Mouse (Mus musculus) heart, postnatal 36 days (tissue): ENCODE measurements around the gene Cdk6. TPM values are rescaled to one million over a fixed set of nuclear protein-coding genes. Genes with fewer than 3 reads are reported as not detected.
"Not testable (repeated sequence)": the region's sequence is repeated elsewhere in the genome, so short reads cannot be mapped to it uniquely, and the experiment has no call there.

Experiments
- DNase-seq, 2 experiments: peaks; one replicate each; pipeline ENCODE4 v3.0.0; 2021 to 2022
- intact Hi-C: fragments of 180-260 bp; cut with DNase I; formaldehyde crosslinking; loops from one replicate; pipeline ENCODE4 v1.15.1; 2025
- total RNA-seq, 2 experiments: library from RNA; stranded (reverse); gene quantifications; 2 replicates each; pipeline ENCODE4 v1.2.3; 2021

The Cdk6 gene
- total RNA-seq, 2 experiments from 2014 or later = 10.6 to 14.0 TPM

- intact Hi-C loops, DNase-seq: not testable (repeated sequence)
Measured at GRCm38 (mm10) chr5:3418183-3418582, 76.9 kb downstream of the Cdk6 start.

GRCm38 (mm10) chr5:3420094-3420831 lies 79.0 kb downstream of the Cdk6 start:
- DNase-seq = no peak
- intact Hi-C loops = loop anchor here (5.0 kb wide), 2 partner anchors 78 to 97 kb away; partner anchors contain the start of gene Cdk6

- DNase-seq = no peak
- intact Hi-C loops = loop anchor here (5.0 kb wide), 2 partner anchors 79 to 96 kb away; partner anchors contain the start of gene Cdk6
Measured at GRCm38 (mm10) chr5:3420832-3421228, 79.5 kb downstream of the Cdk6 start.

DNA sequence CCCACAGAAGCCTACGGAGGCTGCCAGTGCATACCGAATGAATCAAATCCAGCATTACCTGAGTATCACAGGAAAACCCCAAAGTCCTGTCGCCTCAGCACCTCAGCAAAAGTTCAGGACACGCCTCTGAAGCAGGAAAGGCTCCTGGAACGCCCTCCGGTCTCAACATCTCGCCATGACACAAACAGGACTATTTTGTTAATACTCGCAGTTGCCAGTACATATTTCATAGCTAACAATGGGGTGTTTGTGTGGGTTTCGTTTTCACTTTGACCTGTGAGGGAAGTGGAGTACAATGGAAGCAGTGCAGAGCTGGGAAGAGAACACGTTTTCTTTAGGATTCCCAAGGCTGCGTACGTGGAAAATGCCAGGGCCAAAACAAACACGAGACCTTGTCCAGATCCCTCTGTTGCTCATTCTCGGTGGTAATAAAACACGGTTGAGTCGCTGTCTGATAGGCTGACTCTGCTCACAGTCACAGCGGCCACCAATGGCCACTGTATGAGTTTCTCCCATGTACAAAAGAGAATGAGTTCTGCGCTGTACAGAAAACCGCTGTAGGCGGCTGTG lies 91.9 kb downstream of the Cdk6 start:
- DNase-seq = peak in 1 of 2 experiments; percentile 36
- intact Hi-C loops = not testable (repeated sequence)

DNA sequence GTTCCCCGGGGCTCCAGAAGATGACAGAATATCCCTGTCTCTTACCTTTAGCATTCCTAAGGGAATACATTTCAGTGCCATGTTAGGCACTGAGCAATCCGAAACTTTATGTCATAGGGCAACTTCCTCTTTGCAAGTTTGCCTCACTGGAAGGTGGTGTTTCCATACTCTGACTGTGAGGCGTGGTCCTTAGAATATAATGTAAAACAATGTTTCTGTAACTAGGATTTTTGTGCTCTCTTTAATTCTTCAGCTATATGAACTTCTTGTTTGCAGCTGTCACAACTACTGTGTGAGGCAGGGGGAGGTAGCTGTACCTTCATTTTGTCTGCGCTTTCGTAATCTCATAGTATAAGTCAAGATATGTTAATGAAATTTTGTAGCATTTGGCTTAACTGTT lies 92.8 kb downstream of the Cdk6 start:
- intact Hi-C loops, DNase-seq: not testable (repeated sequence)

GRCm38 (mm10) chr5:3438453-3439003 lies 97.2 kb downstream of the Cdk6 start:
- DNase-seq, intact Hi-C loops: not testable (repeated sequence)

DNA sequence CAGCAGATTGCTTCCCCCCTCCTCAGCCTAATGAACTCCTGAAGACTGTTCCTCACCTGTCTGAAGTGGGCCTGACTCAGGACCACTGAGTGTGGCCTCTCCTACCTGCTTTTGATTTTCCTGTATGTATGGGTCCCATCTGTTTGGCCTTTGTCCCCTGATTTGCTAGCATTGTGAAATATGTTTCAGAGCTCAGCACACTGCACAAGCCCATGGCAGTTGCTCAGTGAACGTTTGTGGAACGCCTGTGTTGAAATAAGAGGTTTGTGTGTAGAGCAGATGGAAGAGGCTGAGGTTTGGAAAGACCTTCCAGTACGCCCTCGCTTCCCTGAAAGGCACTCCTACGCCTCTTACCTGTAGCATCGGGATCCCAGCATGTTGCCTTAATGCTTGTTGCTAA lies 98.1 kb downstream of the Cdk6 start:
- intact Hi-C loops, DNase-seq: not testable (repeated sequence)

- DNase-seq, intact Hi-C loops: not testable (repeated sequence)
Measured at GRCm38 (mm10) chr5:3442524-3442923, 101.2 kb downstream of the Cdk6 start.

DNA sequence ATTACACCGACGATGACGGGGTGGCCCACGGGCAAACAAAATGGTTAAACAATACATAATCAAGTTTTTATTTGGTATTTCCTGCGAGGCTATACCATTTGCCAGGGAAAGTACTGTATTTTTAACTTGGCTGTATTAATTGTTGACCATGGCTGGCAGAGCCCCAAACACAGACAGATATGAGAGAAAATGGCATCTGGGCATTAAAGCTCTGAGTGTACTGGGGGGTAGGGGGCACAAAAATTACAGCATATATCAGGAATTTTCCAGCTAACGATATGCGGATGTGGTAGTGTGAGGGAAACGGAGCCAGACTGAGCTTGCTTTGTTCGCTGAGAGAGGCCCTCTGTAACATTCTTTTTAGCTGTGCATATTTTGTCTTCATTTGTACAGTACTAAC lies 109.9 kb downstream of the Cdk6 start:
- DNase-seq, intact Hi-C loops: not testable (repeated sequence)

GRCm38 (mm10) chr5:3453946-3454345 lies 112.7 kb downstream of the Cdk6 start:
- DNase-seq, intact Hi-C loops: not testable (repeated sequence)

DNA sequence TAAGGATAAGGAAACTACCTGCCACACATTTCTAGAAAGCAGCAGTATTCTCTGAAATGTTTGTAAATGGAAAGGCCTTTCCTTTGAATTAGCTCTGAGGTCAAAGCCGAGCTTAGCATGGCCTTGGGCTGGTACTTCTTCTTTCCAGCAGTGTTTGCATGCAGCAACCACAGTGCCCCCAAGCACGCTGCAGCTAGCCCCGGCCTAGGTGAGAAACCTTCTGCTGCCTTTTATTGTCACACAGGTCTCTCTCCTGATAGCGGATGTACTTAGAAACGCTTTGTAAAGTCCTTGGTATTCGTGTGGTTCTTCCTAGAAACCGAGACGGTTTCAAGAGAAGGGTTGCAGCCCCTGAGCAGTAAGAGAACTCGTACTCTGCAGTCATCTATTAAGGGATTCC lies 119.6 kb downstream of the Cdk6 start:
- intact Hi-C loops = no loop called here
- no peak for DNase-seq

DNA sequence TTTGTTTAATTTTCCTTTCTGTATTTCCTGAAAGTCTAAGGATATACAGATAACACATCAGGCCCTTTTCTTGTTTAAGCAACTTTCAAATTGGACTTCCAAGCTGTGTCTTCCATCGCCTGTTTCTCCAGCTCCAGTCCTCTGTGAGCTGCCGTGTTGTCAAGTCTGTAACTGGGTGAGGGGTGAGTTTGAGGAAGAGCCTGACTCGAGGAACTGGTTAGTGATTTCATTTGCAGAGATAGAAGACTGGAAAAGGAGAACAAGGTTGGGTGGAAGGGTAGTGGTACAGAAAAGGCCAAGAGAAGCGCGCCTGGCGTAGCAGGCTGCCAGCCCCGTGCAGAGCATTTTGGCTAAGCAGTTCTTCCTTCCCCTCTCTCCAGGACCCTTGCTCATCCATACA lies 120.1 kb downstream of the Cdk6 start:
- no peak for DNase-seq
- intact Hi-C loops = no loop called here

GRCm38 (mm10) chr5:3462897-3463757 lies 121.8 kb downstream of the Cdk6 start:
- intact Hi-C loops = no loop called here
- no peak for DNase-seq

GRCm38 (mm10) chr5:3463758-3464157 lies 122.5 kb downstream of the Cdk6 start:
- intact Hi-C loops = no loop called here
- DNase-seq = no peak

- intact Hi-C loops = no loop called here
- peak; percentile 30 to 46 for DNase-seq
Measured at GRCm38 (mm10) chr5:3466069-3466877, 125.0 kb downstream of the Cdk6 start.

GRCm38 (mm10) chr5:3470866-3471265 lies 129.6 kb downstream of the Cdk6 start:
- intact Hi-C loops = no loop called here
- DNase-seq = no peak

- DNase-seq = no peak
- intact Hi-C loops = no loop called here
Measured at GRCm38 (mm10) chr5:3472311-3473156, 131.2 kb downstream of the Cdk6 start.

DNA sequence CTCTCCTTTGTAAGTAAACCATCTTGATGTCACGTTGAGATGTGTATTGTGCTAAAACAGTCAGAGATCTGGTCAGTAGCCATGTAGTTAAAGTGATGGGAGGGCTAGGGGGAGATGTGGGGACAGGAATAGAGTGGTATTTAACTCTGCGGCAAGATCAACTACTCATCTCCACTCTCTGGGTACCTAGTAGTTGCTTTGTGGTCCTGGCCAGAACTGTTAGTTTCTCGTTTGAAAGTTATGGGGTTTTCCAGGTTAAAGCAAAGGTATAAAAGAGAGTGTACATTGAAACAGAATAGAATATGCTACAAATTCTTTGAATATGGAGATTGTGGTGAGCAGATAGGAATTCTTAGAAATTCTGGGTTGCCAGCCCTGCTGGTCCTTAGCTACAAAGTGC lies 136.4 kb downstream of the Cdk6 start:
- no peak for DNase-seq
- intact Hi-C loops = no loop called here

GRCm38 (mm10) chr5:3478216-3478615 lies 136.9 kb downstream of the Cdk6 start:
- intact Hi-C loops = no loop called here

More at GRCm38 (mm10) chr5:3478216-3478615, 136.9 kb downstream of the Cdk6 start:
- no peak for DNase-seq
